ENCODE assay signal across 20 mouse cellular contexts in genomic region chr14:29023246-29023645, GRCm38 (mm10). TPM values are rescaled to one million over a fixed set of nuclear protein-coding genes. Genes with fewer than 3 reads are reported as not detected.
"Had no signal": no experiment of that assay in that cellular context is flagged by ENCODE, and none has a peak within 500 bp of the region (broad histone marks: within the 10 kb centered on the region; RNA-seq: fewer than 3 reads in every experiment).

No protein-coding gene starts in this region.

- H3K36me3 ChIP-seq: limb, embryonic 13.5 days; neural tube, embryonic 12.5 days had no signal

- DNase-seq: kidney, postnatal 14 days; left cerebral cortex, postnatal 4 days; lung, adult 18-20 months; midbrain, embryonic 14.5 days; retina, postnatal 1 day; right cerebral cortex, postnatal 4 days; spleen, adult 18-20 months; thymus, adult 18-20 months; thymus, postnatal 14 days had no signal

- H3K27ac ChIP-seq: limb, embryonic 13.5 days; liver, embryonic 14.5 days; neural tube, embryonic 12.5 days had no signal

- H3K9me3 ChIP-seq: limb, embryonic 13.5 days; neural tube, embryonic 12.5 days had no signal

- H3K4me1 ChIP-seq: neural tube, embryonic 12.5 days had no signal

- H3K4me3 ChIP-seq: limb, embryonic 13.5 days; neural tube, embryonic 12.5 days had no signal

- H3K27me3 ChIP-seq: limb, embryonic 13.5 days; neural tube, embryonic 12.5 days had no signal

RNA-seq across cellular contexts. Expression of gene Lrtm1, which starts 5.2 kb away (rescaled TPM):
- total RNA-seq: layer of hippocampus, adult 8-10 months; layer of hippocampus, postnatal 14 days; left cerebral cortex, adult 18-20 months; left cerebral cortex, postnatal 10 days; left cerebral cortex, postnatal 4 days; megakaryocyte-erythroid progenitor cell, adult 5-6 weeks; monocyte, adult 5-6 weeks; neutrophil, adult 5-6 weeks had no signal
- polyA plus RNA-seq: stomach, embryonic 14.5 days had no signal
